Mouse (Mus musculus): Measurements from ENCODE around the gene Ost4.

The Ost4 gene

GRCm38 (mm10) chr5:30890375-30890774 is 17.2 kb downstream of the Ost4 start:
- DNase-seq (ENCODE audit: low read depth, low spot score): no peak

GRCm38 (mm10) chr5:30889088-30889754 is 18.4 kb downstream of the Ost4 start:
- DNase-seq (ENCODE audit: low read depth, low spot score): peak; percentile 89

- peak; percentile 96 for DNase-seq (ENCODE audit: low read depth, low spot score)
Measured at GRCm38 (mm10) chr5:30888337-30889087, 19.1 kb downstream of the Ost4 start, which contains the start of gene Agbl5. Agbl5 (plus strand) TSS chr5:30888694.

- DNase-seq (ENCODE audit: low read depth, low spot score): peak; percentile 94
Measured at GRCm38 (mm10) chr5:30887858-30888336, 19.7 kb downstream of the Ost4 start.

GRCm38 (mm10) chr5:30887331-30887761 is 20.2 kb downstream of the Ost4 start:
- DNase-seq (ENCODE audit: low read depth, low spot score): peak; percentile 97

- no peak for DNase-seq (ENCODE audit: low read depth, low spot score)
Measured at GRCm38 (mm10) chr5:30886731-30887130, 20.9 kb downstream of the Ost4 start.

- DNase-seq (ENCODE audit: low read depth, low spot score): no peak
Measured at GRCm38 (mm10) chr5:30886209-30886608, 21.4 kb downstream of the Ost4 start.

GRCm38 (mm10) chr5:30881839-30882238 is 25.7 kb downstream of the Ost4 start:
- DNase-seq (ENCODE audit: low read depth, low spot score): peak; percentile 35

GRCm38 (mm10) chr5:30879347-30879943 is 28.1 kb downstream of the Ost4 start:
- no peak for DNase-seq (ENCODE audit: low read depth, low spot score)

GRCm38 (mm10) chr5:30878616-30879015 is 29.0 kb downstream of the Ost4 start:
- DNase-seq (ENCODE audit: low read depth, low spot score): no peak

GRCm38 (mm10) chr5:30874365-30874764 is 33.2 kb downstream of the Ost4 start:
- DNase-seq (ENCODE audit: low read depth, low spot score): no peak

- DNase-seq (ENCODE audit: low read depth, low spot score): no peak
Measured at GRCm38 (mm10) chr5:30872574-30872973, 35.0 kb downstream of the Ost4 start.

GRCm38 (mm10) chr5:30870131-30870406 is 37.5 kb downstream of the Ost4 start:
- DNase-seq (ENCODE audit: low read depth, low spot score): no peak

GRCm38 (mm10) chr5:30869405-30870130 is 38.0 kb downstream of the Ost4 start:
- DNase-seq (ENCODE audit: low read depth, low spot score): peak; percentile 94

GRCm38 (mm10) chr5:30868981-30869380 is 38.6 kb downstream of the Ost4 start:
- DNase-seq (ENCODE audit: low read depth, low spot score): no peak

GRCm38 (mm10) chr5:30867712-30868111 is 39.9 kb downstream of the Ost4 start, which contains the start of gene Tmem214:
Tmem214 (plus strand) TSS chr5:30868012.
- no peak for DNase-seq (ENCODE audit: low read depth, low spot score)

GRCm38 (mm10) chr5:30866871-30867270 is 40.7 kb downstream of the Ost4 start:
- no peak for DNase-seq (ENCODE audit: low read depth, low spot score)

GRCm38 (mm10) chr5:30864322-30864721 is 43.3 kb downstream of the Ost4 start:
- DNase-seq (ENCODE audit: low read depth, low spot score): no peak

- DNase-seq (ENCODE audit: low read depth, low spot score): peak; percentile 74
Measured at GRCm38 (mm10) chr5:30863852-30864251, 43.7 kb downstream of the Ost4 start.

- DNase-seq (ENCODE audit: low read depth, low spot score): no peak
Measured at GRCm38 (mm10) chr5:30856124-30856523, 51.5 kb downstream of the Ost4 start.

All from ZHBTc4 (cell line).